Mouse (Mus musculus): ENCODE data around the gene Dnaja3. TPM values are rescaled to one million over a fixed set of nuclear protein-coding genes. Genes with fewer than 3 reads are reported as not detected.
A peak's percentile ranks its signal among the peaks of the same experiment; 100 is the strongest.

Dnaja3 gene
- polyA plus RNA-seq, 1 experiment: 21.3 TPM

DNA sequence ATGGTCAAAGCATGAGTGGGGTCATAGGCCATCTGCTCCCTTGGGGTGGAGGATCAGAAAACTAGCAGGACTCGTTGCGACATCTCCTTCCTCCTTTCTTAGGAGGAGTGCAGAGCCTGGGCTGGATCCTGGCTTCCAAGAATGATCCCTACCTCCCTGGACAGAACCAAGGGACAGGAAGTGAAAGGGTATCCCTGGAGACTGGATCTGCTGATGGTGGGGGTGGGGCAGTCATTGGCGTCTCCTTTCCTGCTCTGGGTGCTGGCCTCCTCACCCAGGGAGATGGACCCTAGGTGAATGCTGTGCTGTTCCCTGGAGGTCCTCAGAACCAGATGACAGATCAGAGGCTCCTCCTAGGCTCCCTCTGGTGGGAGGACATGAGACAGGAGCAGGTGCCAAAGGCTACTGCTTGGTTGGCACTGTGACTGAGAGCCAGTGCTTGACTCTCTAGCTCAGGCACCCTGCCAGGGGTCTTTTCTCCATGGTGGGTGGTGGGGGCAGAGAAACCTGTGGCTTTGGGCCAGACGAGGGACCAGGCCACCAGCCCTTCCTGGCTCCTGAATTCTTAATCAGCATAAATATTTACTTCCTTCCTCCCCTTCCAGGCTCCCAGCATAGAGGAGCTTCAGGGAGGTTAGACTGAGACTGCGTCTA is 33.2 kb upstream of the Dnaja3 start:
- Histone ChIP-seq H3K4me3 (ENCODE audit: insufficient read depth, low read length) (no peak overlapping the region), H3K4me1 (ENCODE audit: control insufficient read depth, insufficient read depth, low read length) (peaks cover 14% of the 10 kb centered on the region), H3K27ac (ENCODE audit: insufficient read depth, low read depth, low read length) (no peak overlapping the region)
- TF ChIP-seq CTCF (IDR thresholded peaks at IDR 0.05; ENCODE audit: low read depth, low read length) (peak; percentile 46), POLR2A (IDR thresholded peaks at IDR 0.05; ENCODE audit: borderline replicate concordance, low read depth, low read length) (no peak)

DNA sequence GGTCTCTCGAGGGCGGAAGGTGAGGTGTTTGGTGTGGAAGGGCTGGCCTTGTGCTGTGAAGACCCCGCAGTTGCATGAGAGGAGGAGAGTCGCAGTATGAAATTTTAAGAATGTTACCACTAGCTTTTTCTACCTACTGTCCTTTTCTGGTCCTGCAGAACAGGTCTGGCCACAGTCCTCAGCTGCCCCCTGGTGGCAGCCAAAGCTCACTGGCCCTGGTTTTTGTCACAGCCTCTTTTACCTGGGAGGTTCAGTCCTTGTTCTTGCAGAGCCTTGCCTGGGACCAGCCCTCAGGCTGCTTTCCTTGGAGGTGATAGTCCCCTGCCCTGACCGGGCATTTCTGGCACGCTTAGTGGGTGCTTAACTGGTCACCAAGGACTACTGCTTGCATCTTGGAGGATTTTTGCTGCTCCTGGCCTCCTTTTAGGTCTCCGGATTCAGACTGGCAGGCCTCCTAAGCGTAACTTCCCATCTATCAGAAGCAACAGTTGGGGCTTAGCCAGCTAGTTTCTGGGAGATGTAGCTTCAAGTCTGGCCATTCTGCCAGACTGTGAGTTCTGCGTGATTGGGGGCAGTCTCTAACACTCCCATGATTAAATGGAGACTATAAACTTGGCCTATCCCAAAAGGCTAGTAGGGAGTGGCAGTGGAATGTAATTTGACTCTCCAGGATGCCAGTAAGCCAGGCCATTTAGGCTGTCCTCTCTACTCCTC is 31.8 kb upstream of the Dnaja3 start:
- H3K4me3 ChIP-seq (ENCODE audit: insufficient read depth, low read length): no peak overlapping the region
- H3K27ac ChIP-seq (ENCODE audit: insufficient read depth, low read depth, low read length): no peak overlapping the region
- H3K4me1 ChIP-seq (ENCODE audit: control insufficient read depth, insufficient read depth, low read length): peaks cover 14% of the 10 kb centered on the region
- TF ChIP-seq CTCF (IDR thresholded peaks at IDR 0.05; ENCODE audit: low read depth, low read length) (peak; percentile 80), POLR2A (IDR thresholded peaks at IDR 0.05; ENCODE audit: borderline replicate concordance, low read depth, low read length) (no peak)

DNA sequence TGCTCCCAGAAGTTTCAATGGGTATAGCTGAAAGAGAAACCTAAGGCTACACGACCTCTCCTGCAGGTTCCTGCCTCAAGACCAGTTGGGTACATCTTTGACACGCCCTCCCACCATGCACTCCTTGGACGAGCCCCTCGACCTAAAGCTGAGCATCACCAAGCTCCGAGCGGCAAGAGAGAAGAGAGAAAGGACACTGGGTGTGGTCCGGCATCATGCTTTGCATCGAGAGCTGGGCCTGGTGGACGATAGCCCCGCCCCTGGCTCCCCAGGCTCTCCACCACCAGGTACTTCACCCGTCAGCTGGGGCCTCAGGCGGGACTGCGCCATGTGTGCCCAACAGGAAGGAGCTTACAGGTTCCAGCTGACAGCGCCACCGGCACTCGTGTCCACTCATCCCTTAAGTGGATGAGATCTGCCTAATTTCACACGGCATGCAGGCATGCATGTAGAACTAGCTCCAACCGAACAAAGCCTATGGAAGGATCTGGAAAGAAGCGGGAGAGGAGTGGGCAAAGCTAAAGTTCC is 31.2 kb upstream of the Dnaja3 start:
- Histone ChIP-seq H3K4me3 (ENCODE audit: insufficient read depth, low read length) (no peak overlapping the region), H3K4me1 (ENCODE audit: control insufficient read depth, insufficient read depth, low read length) (peaks cover 14% of the 10 kb centered on the region), H3K27ac (ENCODE audit: insufficient read depth, low read depth, low read length) (no peak overlapping the region)
- TF ChIP-seq CTCF (IDR thresholded peaks at IDR 0.05; ENCODE audit: low read depth, low read length): no peak
- no peak for TF ChIP-seq POLR2A (IDR thresholded peaks at IDR 0.05; ENCODE audit: borderline replicate concordance, low read depth, low read length)

- peaks cover 12% of the 10 kb centered on the region for H3K4me1 ChIP-seq (ENCODE audit: control insufficient read depth, insufficient read depth, low read length)
- H3K4me3 ChIP-seq (ENCODE audit: insufficient read depth, low read length): no peak overlapping the region
- no peak for TF ChIP-seq CTCF (IDR thresholded peaks at IDR 0.05; ENCODE audit: low read depth, low read length)
- no peak for TF ChIP-seq POLR2A (IDR thresholded peaks at IDR 0.05; ENCODE audit: borderline replicate concordance, low read depth, low read length)
- no peak overlapping the region for H3K27ac ChIP-seq (ENCODE audit: insufficient read depth, low read depth, low read length)
These were observed 28.6 kb upstream of the Dnaja3 start for GRCm38 (mm10) chr16:4611193-4611592.

- no peak overlapping the region for H3K4me3 ChIP-seq (ENCODE audit: insufficient read depth, low read length)
- no peak for TF ChIP-seq POLR2A (IDR thresholded peaks at IDR 0.05; ENCODE audit: borderline replicate concordance, low read depth, low read length)
- no peak for TF ChIP-seq CTCF (IDR thresholded peaks at IDR 0.05; ENCODE audit: low read depth, low read length)
- H3K27ac ChIP-seq (ENCODE audit: insufficient read depth, low read depth, low read length): no peak overlapping the region
- H3K4me1 ChIP-seq (ENCODE audit: control insufficient read depth, insufficient read depth, low read length): peaks cover 7% of the 10 kb centered on the region
These were observed 28.1 kb upstream of the Dnaja3 start for GRCm38 (mm10) chr16:4611676-4612075.

DNA sequence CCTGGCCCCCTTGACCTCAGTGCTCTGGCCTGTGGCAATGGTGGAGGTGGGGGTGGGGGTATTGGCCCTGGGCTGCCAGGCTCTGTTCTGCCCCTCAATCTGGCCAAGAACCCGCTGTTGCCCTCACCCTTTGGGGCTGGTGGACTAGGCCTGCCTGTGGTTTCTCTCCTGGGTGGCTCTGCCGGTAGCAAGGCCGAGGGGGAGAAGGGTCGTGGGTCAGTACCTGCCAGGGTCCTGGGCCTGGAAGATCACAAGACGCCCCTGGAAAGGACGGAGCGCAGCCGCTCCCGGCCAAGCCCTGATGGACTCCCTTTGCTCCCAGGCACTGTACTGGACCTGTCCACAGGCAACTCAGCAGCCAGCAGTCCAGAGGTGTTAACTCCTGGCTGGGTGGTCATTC is 26.1 kb upstream of the Dnaja3 start:
- no peak for TF ChIP-seq CTCF (IDR thresholded peaks at IDR 0.05; ENCODE audit: low read depth, low read length)
- no peak for TF ChIP-seq POLR2A (IDR thresholded peaks at IDR 0.05; ENCODE audit: borderline replicate concordance, low read depth, low read length)
- Histone ChIP-seq H3K4me1 (ENCODE audit: control insufficient read depth, insufficient read depth, low read length) (peaks cover 2% of the 10 kb centered on the region; the same call in 1 of the 2 replicates), H3K4me3 (ENCODE audit: insufficient read depth, low read length) (no peak overlapping the region), H3K27ac (ENCODE audit: insufficient read depth, low read depth, low read length) (no peak overlapping the region)

DNA sequence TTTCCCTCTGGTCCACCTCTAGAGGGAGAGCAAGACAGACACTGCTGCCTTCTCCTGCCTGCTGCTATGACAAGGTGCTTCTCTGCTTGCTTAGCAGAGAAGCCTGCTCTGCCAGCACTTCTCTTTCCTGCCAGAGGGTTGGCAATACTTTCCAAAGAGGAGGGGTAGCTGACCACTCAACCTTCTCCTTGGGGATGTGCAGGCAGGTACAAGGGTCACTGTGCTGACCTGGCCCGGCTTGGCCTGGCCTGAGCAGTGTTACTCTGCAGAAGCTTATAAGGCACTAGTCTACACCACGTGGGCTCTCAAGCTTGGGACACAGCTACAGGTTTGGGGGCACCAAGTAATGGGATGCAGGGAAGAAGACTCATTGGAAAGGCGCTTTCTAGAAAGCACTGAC is 25.1 kb upstream of the Dnaja3 start:
- H3K27ac ChIP-seq (ENCODE audit: insufficient read depth, low read depth, low read length): no peak overlapping the region
- TF ChIP-seq POLR2A (IDR thresholded peaks at IDR 0.05; ENCODE audit: borderline replicate concordance, low read depth, low read length) (no peak), CTCF (IDR thresholded peaks at IDR 0.05; ENCODE audit: low read depth, low read length) (no peak)
- no peak overlapping the region for H3K4me3 ChIP-seq (ENCODE audit: insufficient read depth, low read length)
- H3K4me1 ChIP-seq (ENCODE audit: control insufficient read depth, insufficient read depth, low read length): peaks cover 2% of the 10 kb centered on the region; the same call in 1 of the 2 replicates

DNA sequence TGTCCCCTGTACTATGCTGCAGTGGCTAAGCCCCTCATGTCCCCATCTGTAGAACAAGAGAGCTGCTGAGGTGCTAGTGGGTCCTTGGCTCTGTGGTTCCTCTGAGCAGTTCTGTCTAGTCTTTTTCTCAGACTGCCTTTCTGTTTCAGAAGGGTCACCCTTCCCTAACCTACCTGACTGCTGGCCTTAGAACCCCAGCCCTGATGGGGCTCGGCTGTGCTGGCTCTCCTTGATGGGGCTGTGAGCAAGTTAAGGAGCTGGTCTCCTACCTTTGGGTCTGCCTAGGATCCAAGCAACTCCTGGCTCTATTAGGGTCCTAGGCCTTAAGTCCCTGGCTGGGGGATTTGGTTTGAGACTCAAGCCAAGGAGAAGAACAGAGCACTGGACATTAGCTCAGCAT is 24.5 kb upstream of the Dnaja3 start:
- Histone ChIP-seq H3K27ac (ENCODE audit: insufficient read depth, low read depth, low read length) (no peak overlapping the region), H3K4me1 (ENCODE audit: control insufficient read depth, insufficient read depth, low read length) (peaks cover 2% of the 10 kb centered on the region; the same call in 1 of the 2 replicates), H3K4me3 (ENCODE audit: insufficient read depth, low read length) (no peak overlapping the region)
- no peak for TF ChIP-seq CTCF (IDR thresholded peaks at IDR 0.05; ENCODE audit: low read depth, low read length)
- no peak for TF ChIP-seq POLR2A (IDR thresholded peaks at IDR 0.05; ENCODE audit: borderline replicate concordance, low read depth, low read length)

DNA sequence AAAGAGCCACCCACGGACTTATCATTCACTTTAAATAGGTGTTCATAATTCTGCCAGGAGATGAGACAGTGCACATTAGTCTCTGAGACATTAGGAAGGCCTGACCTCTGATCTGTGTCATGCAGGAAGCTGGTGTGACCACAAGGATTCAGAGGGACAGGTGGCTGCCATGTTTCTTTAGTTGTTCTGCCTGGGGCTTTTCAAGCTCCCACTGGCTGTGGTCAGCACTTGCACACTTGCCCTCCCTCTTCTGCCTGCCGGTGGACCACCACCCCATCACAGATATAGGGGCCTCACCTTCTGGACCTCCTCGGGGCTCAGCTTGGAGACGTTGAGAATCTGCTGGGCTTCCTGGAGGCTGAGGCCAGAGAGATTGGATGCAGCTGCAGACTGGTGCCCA is 23.0 kb upstream of the Dnaja3 start:
- Histone ChIP-seq H3K27ac (ENCODE audit: insufficient read depth, low read depth, low read length) (no peak overlapping the region), H3K4me1 (ENCODE audit: control insufficient read depth, insufficient read depth, low read length) (peaks cover 7% of the 10 kb centered on the region; the same call in 1 of the 2 replicates), H3K4me3 (ENCODE audit: insufficient read depth, low read length) (no peak overlapping the region)
- TF ChIP-seq POLR2A (IDR thresholded peaks at IDR 0.05; ENCODE audit: borderline replicate concordance, low read depth, low read length): no peak
- no peak for TF ChIP-seq CTCF (IDR thresholded peaks at IDR 0.05; ENCODE audit: low read depth, low read length)

- no peak for TF ChIP-seq POLR2A (IDR thresholded peaks at IDR 0.05; ENCODE audit: borderline replicate concordance, low read depth, low read length)
- TF ChIP-seq CTCF (IDR thresholded peaks at IDR 0.05; ENCODE audit: low read depth, low read length): no peak
- H3K27ac ChIP-seq (ENCODE audit: insufficient read depth, low read depth, low read length): peak overlapping the region; percentile 42; the same call in 1 of the 2 replicates
- H3K4me3 ChIP-seq (ENCODE audit: insufficient read depth, low read length): peak overlapping the region; percentile 84
- peaks cover 25% of the 10 kb centered on the region for H3K4me1 ChIP-seq (ENCODE audit: control insufficient read depth, insufficient read depth, low read length)
These were observed 15.7 kb upstream of the Dnaja3 start for GRCm38 (mm10) chr16:4624074-4624473.
